Mouse (Mus musculus) erythroblast, embryonic 14.5 days (primary cell): Measurements from ENCODE around the gene Axl.

ENCODE experiments used
- GATA1 ChIP-seq: IDR thresholded peaks from 2 replicates; pipeline ENCODE4 v1.6.1; 2012; ENCODE audit warnings: low read length, inconsistent platforms, mixed read lengths
- TAL1 ChIP-seq: IDR thresholded peaks from 3 replicates; pipeline ENCODE4 v1.6.1; 2012; ENCODE audit warnings: low read length, inconsistent platforms, mixed read lengths

GRCm38 (mm10) chr7:25717478-25717877 lies 71.0 kb downstream of the Axl start:
- TF ChIP-seq TAL1 (no peak), GATA1 (no peak)
